Mouse (Mus musculus) myocyte (in vitro differentiated cells): Measurements from ENCODE around the gene Nmt2. TPM values are rescaled to one million over a fixed set of nuclear protein-coding genes. Genes with fewer than 3 reads are reported as not detected.

ENCODE experiments used
- H3K27me3 ChIP-seq: one replicate; pipeline ENCODE4 v1.6.1; 2011; ENCODE audit not compliant: control insufficient read depth, insufficient read depth, insufficient read length
- H3K36me3 ChIP-seq: one replicate; pipeline ENCODE4 v1.6.1; 2011; ENCODE audit not compliant: control insufficient read depth, insufficient read depth
- H3K4me2 ChIP-seq: one replicate; pipeline ENCODE4 v1.6.1; 2011; ENCODE audit warnings: low read depth, control low read depth
- H3K4me3 ChIP-seq: one replicate; pipeline ENCODE4 v1.5.1; 2011; ENCODE audit warnings: mild to moderate bottlenecking, control low read depth, moderate library complexity
- H3K79me2 ChIP-seq: one replicate; pipeline ENCODE4 v1.6.1; 2011; ENCODE audit not compliant: control insufficient read depth, insufficient read depth
- H3ac ChIP-seq: one replicate; pipeline ENCODE4 v1.6.1; 2011; ENCODE audit not compliant: control insufficient read depth, insufficient read length
- CEBPB ChIP-seq: IDR thresholded peaks from 2 replicates; pipeline ENCODE4 v1.6.1; 2011; ENCODE audit warnings: mild to moderate bottlenecking, moderate library complexity; ENCODE audit not compliant: poor library complexity, insufficient read depth, severe bottlenecking
- E2F4 ChIP-seq: IDR thresholded peaks from one replicate; pipeline ENCODE4 v1.6.1; 2011; ENCODE audit warnings: mild to moderate bottlenecking, control low read depth, moderate library complexity; ENCODE audit not compliant: insufficient read depth
- MAX ChIP-seq: IDR thresholded peaks from one replicate; pipeline ENCODE4 v1.6.1; 2011; ENCODE audit warnings: low read depth, mild to moderate bottlenecking, control low read depth
- MYOD1 ChIP-seq, 3 experiments: IDR thresholded peaks; one replicate each; pipeline ENCODE4 v1.6.1; 2011; ENCODE audit warnings: control low read depth in 2 of 3, low read depth in 2 of 3, mild to moderate bottlenecking in 2 of 3, moderate library complexity in 1 of 3; ENCODE audit not compliant: insufficient read length in 2 of 3, control insufficient read depth in 1 of 3
- MYOG ChIP-seq, 3 experiments: IDR thresholded peaks; one replicate each; pipeline ENCODE4 v1.6.1; 2011; ENCODE audit warnings: control low read depth in 2 of 3, low read depth in 2 of 3, mild to moderate bottlenecking in 2 of 3; ENCODE audit not compliant: insufficient read length in 2 of 3, control insufficient read depth in 1 of 3, insufficient read depth in 1 of 3
- POLR2A ChIP-seq: IDR thresholded peaks from one replicate; pipeline ENCODE4 v1.6.1; 2011; ENCODE audit warnings: low read depth, mild to moderate bottlenecking, control low read depth, moderate library complexity; ENCODE audit not compliant: insufficient read length
- POLR2AphosphoS2 ChIP-seq: IDR thresholded peaks from one replicate; pipeline ENCODE4 v1.6.1; 2011; ENCODE audit warnings: low read depth, control low read depth; ENCODE audit not compliant: insufficient read length
- REST ChIP-seq: IDR thresholded peaks from one replicate; pipeline ENCODE4 v1.6.1; 2011; ENCODE audit warnings: mild to moderate bottlenecking, control low read depth, moderate library complexity; ENCODE audit not compliant: insufficient read depth, insufficient read length
- SRF ChIP-seq: IDR thresholded peaks from one replicate; pipeline ENCODE4 v1.6.1; 2011; ENCODE audit warnings: low read depth; ENCODE audit not compliant: control insufficient read depth, insufficient read length
- TCF12 ChIP-seq: IDR thresholded peaks from one replicate; pipeline ENCODE4 v1.6.1; 2011; ENCODE audit warnings: mild to moderate bottlenecking, control low read depth; ENCODE audit not compliant: poor library complexity, insufficient read depth, severe bottlenecking
- TCF3 ChIP-seq: IDR thresholded peaks from one replicate; pipeline ENCODE4 v1.6.1; 2011; ENCODE audit warnings: low read depth, control low read depth; ENCODE audit not compliant: insufficient read length
- USF1 ChIP-seq: IDR thresholded peaks from one replicate; pipeline ENCODE4 v1.6.1; 2011; ENCODE audit warnings: low read depth, mild to moderate bottlenecking, control low read depth, moderate library complexity
- polyA plus RNA-seq: library from polyadenylated mRNA; unstranded; fragments of >200 nt; fragmentation: generic; extraction: Trizol; gene quantifications from one replicate; pipeline ENCODE4 v1.2.1, GENCODE M21; 2012; ENCODE audit warnings: missing spikeins

Gene Nmt2
- polyA plus RNA-seq, 1 experiment = 14.5 TPM

DNA sequence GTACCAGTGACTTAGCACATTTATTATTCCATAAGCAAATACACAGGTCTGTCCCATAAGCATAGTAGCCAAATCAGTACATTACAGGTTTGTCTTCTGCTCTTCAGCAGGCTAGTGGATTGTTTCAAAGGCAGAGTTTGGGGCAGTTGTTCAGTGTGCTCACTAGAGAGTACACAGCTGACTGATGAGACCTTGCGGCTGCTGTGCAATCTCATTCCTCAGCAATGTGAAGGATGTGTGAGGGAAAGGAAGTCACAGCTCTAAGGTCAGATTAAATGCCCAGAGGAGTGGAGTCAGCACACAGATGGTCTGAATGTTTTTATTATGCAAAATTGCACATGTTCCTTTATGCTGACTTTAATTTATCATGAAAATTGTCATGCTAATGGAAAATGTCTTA is 42.5 kb downstream of the Nmt2 start:
- Histone ChIP-seq H3ac (no peak overlapping the region), H3K4me3 (no peak overlapping the region), H3K27me3 (no peaks in the 10 kb centered on the region), H3K79me2 (peaks cover 19% of the 10 kb centered on the region), H3K36me3 (peaks cover 62% of the 10 kb centered on the region), H3K4me2 (no peak overlapping the region)
- no peak for TF ChIP-seq MYOD1 (IDR thresholded peaks at IDR 0.05; ENCODE audit: control insufficient read depth in 1 of 3, insufficient read length in 2 of 3, low read depth in 2 of 3)
- no peak for TF ChIP-seq TCF12
- TF ChIP-seq MYOG (IDR thresholded peaks at IDR 0.05; ENCODE audit: control insufficient read depth in 1 of 3, insufficient read depth in 1 of 3, insufficient read length in 2 of 3, low read depth in 2 of 3) = peak in 1 of 3 experiments; percentile 31

- Histone ChIP-seq H3K36me3 (peaks cover 62% of the 10 kb centered on the region), H3K27me3 (no peaks in the 10 kb centered on the region), H3ac (no peak overlapping the region), H3K79me2 (peaks cover 26% of the 10 kb centered on the region), H3K4me2 (no peak overlapping the region), H3K4me3 (no peak overlapping the region)
- TF ChIP-seq TCF12 = no peak
- TF ChIP-seq MYOD1 (IDR thresholded peaks at IDR 0.05; ENCODE audit: control insufficient read depth in 1 of 3, insufficient read length in 2 of 3, low read depth in 2 of 3) = no peak
- TF ChIP-seq MYOG (IDR thresholded peaks at IDR 0.05; ENCODE audit: control insufficient read depth in 1 of 3, insufficient read depth in 1 of 3, insufficient read length in 2 of 3, low read depth in 2 of 3) = no peak
- no peak for TF ChIP-seq CEBPB
- no peak for TF ChIP-seq MAX
- TF ChIP-seq E2F4 = no peak
- no peak for TF ChIP-seq POLR2AphosphoS2
- no peak for TF ChIP-seq REST
- no peak for TF ChIP-seq TCF3
- no peak for TF ChIP-seq POLR2A
- no peak for TF ChIP-seq USF1
- TF ChIP-seq SRF = no peak
These were observed 43.3 kb downstream of the Nmt2 start for GRCm38 (mm10) chr2:3327351-3327750.

DNA sequence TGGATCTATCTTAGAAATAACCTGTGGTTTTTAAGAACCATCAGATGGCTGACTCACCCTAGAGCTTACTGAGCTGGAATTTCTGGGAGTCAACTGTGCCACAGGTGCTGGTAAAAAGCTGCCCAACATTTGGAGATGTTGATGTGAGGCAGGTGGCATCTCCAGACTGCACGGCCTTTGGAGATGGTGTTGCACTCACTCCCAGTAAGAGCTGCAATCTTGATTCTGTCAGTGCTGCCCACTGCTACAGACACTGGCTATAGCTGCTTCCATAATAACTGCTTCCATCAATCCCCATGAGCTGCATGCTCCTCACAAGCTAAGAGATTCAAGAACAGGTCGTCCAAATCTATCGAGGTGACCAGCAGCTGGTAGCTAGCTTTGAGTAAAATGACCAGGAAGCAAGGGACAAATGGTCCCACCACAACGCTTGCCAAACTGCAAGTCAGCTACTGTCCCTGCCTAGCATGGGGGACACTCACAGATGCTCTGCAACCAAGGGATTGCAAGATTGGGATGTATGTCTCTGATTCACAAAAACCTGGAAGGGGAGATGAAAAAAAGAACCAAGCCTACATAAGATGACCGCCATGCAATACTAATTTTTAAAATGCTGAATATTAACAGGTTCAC is 47.2 kb downstream of the Nmt2 start:
- peak overlapping the region; percentile 65 for H3ac ChIP-seq
- peaks cover 30% of the 10 kb centered on the region for H3K36me3 ChIP-seq
- H3K27me3 ChIP-seq = peaks cover 6% of the 10 kb centered on the region
- peak overlapping the region; percentile 65 for H3K4me3 ChIP-seq
- peak overlapping the region; percentile 78 for H3K4me2 ChIP-seq
- TF ChIP-seq SRF (no peak), POLR2AphosphoS2 (peak; percentile 51), USF1 (no peak), MYOG (IDR thresholded peaks at IDR 0.05; ENCODE audit: control insufficient read depth in 1 of 3, insufficient read depth in 1 of 3, insufficient read length in 2 of 3, low read depth in 2 of 3) (peak in 1 of 3 experiments; percentile 62), MYOD1 (IDR thresholded peaks at IDR 0.05; ENCODE audit: control insufficient read depth in 1 of 3, insufficient read length in 2 of 3, low read depth in 2 of 3) (peak in 2 of 3 experiments; percentile 41 to 49), TCF12 (peak; percentile 11)
- peaks cover 26% of the 10 kb centered on the region for H3K79me2 ChIP-seq

DNA sequence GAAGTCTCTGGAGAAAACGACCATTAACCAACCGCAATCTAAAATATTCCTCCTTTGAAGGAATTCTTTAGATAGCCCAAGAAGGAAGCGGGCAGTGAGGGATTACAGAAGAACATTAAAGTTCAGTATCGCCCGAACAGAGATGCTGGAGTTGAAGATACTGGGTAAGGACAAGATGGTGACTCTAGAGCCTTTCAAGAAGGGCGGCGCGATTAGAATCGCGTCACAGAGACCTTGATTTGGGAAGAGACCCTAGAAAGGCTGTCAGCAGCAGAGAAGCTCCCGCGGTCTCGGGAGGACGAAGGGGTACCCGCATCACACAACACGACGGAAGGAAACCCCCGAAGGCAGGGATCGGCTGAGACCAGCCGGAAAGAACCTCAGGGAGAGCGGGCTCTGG is 48.0 kb downstream of the Nmt2 start:
- Histone ChIP-seq H3ac (peak overlapping the region; percentile 65), H3K36me3 (peaks cover 25% of the 10 kb centered on the region), H3K27me3 (peaks cover 8% of the 10 kb centered on the region), H3K4me2 (peak overlapping the region; percentile 78), H3K79me2 (peaks cover 26% of the 10 kb centered on the region), H3K4me3 (peak overlapping the region; percentile 65)
- TF ChIP-seq MYOG (IDR thresholded peaks at IDR 0.05; ENCODE audit: control insufficient read depth in 1 of 3, insufficient read depth in 1 of 3, insufficient read length in 2 of 3, low read depth in 2 of 3) (no peak), POLR2AphosphoS2 (no peak), USF1 (no peak), MYOD1 (IDR thresholded peaks at IDR 0.05; ENCODE audit: control insufficient read depth in 1 of 3, insufficient read length in 2 of 3, low read depth in 2 of 3) (no peak), CEBPB (no peak), REST (no peak), TCF12 (no peak), SRF (no peak)

GRCm38 (mm10) chr2:3332484-3333242 is 48.7 kb downstream of the Nmt2 start, which contains the start of gene Rpp38:
TSS of gene Rpp38 (minus strand) at chr2:3332643.
- H3K4me2 ChIP-seq = peak within 1 kb of the TSS; percentile 81
- H3K36me3 ChIP-seq = peaks cover 25% of the 10 kb centered on the region
- TF ChIP-seq MAX = peak; percentile 73
- TF ChIP-seq TCF3 = peak; percentile 2
- TF ChIP-seq USF1 = peak; percentile 93
- peak; percentile 95 for TF ChIP-seq POLR2AphosphoS2
- peak in 1 of 3 experiments; percentile 9 for TF ChIP-seq MYOD1 (IDR thresholded peaks at IDR 0.05; ENCODE audit: control insufficient read depth in 1 of 3, insufficient read length in 2 of 3, low read depth in 2 of 3)
- TF ChIP-seq TCF12 = no peak
- peak; percentile 93 for TF ChIP-seq POLR2A
- no peak for TF ChIP-seq SRF
- no peak for TF ChIP-seq REST
- peak; percentile 22 for TF ChIP-seq E2F4
- no peak for TF ChIP-seq CEBPB
- TF ChIP-seq MYOG (IDR thresholded peaks at IDR 0.05; ENCODE audit: control insufficient read depth in 1 of 3, insufficient read depth in 1 of 3, insufficient read length in 2 of 3, low read depth in 2 of 3) = peak in 2 of 3 experiments; percentile 13 to 33
- peaks cover 26% of the 10 kb centered on the region for H3K79me2 ChIP-seq
- peaks cover 11% of the 10 kb centered on the region for H3K27me3 ChIP-seq
- peak within 1 kb of the TSS; percentile 65 for H3ac ChIP-seq
- H3K4me3 ChIP-seq = peak within 1 kb of the TSS; percentile 65
